Mouse (Mus musculus) kidney, adult 2 months (tissue): ENCODE measurements around the gene Scube3.

Experiments used
- CTCF ChIP-seq: fragments of 200-500 bp; conservative IDR thresholded peaks from 2 replicates; pipeline ENCODE4 v1.5.1; 2011; ENCODE audit warnings: low read depth, mild to moderate bottlenecking, control low read depth, low read length, moderate library complexity, mixed read lengths; ENCODE audit not compliant: insufficient read depth, insufficient read length
- POLR2A ChIP-seq: fragments of 200-500 bp; IDR thresholded peaks from one replicate; pipeline ENCODE4 v1.6.1; 2011; ENCODE audit warnings: low read depth, low read length, control low read depth

GRCm38 (mm10) chr17:28150456-28150855 is 8.5 kb downstream of the Scube3 start:
- TF ChIP-seq CTCF (no peak), POLR2A (no peak)
